Mouse (Mus musculus) lung, embryonic 14.5 days (tissue): ENCODE results near the gene Proser1. TPM values are rescaled to one million over a fixed set of nuclear protein-coding genes. Genes with fewer than 3 reads are reported as not detected.
A peak's percentile ranks its signal among the peaks of the same experiment; 100 is the strongest.

Experiments used
- ATAC-seq: fragments of 200-750 bp; cut with Nextera tagmentation; 2 replicates; pipeline ENCODE4 v1.8.0; 2017; ENCODE audit warnings: mild to moderate bottlenecking, moderate TSS enrichment, moderate library complexity; ENCODE audit not compliant: insufficient read depth
- DNase-seq: peaks from one replicate; pipeline ENCODE4 v3.0.0-alpha.2; 2015
- H3K27ac ChIP-seq: fragments of 300-500 bp; sonication (generic); 2 replicates; pipeline ENCODE4 v1.5.1; 2014; ENCODE audit warnings: low read depth, mild to moderate bottlenecking, moderate library complexity
- H3K27me3 ChIP-seq: fragments of 300-500 bp; sonication (generic); 2 replicates; pipeline ENCODE4 v1.6.1; 2014; ENCODE audit warnings: low read length, control low read depth; ENCODE audit not compliant: insufficient read depth
- H3K36me3 ChIP-seq: fragments of 300-500 bp; sonication (generic); 2 replicates; pipeline ENCODE4 v1.6.1; 2014; ENCODE audit warnings: control low read depth; ENCODE audit not compliant: insufficient read depth
- H3K4me1 ChIP-seq: fragments of 300-500 bp; sonication (generic); 2 replicates; pipeline ENCODE4 v1.6.1; 2014; ENCODE audit warnings: antibody characterized with exemption, control low read depth; ENCODE audit not compliant: insufficient read depth
- H3K4me2 ChIP-seq: fragments of 300-500 bp; sonication (generic); 2 replicates; pipeline ENCODE4 v1.6.1; 2014; ENCODE audit warnings: mild to moderate bottlenecking
- H3K4me3 ChIP-seq: fragments of 300-500 bp; sonication (generic); 2 replicates; pipeline ENCODE4 v1.5.1; 2014; ENCODE audit warnings: low read depth, low read length
- H3K9ac ChIP-seq: fragments of 300-500 bp; sonication (generic); 2 replicates; pipeline ENCODE4 v1.6.1; 2014
- H3K9me3 ChIP-seq: fragments of 300-500 bp; sonication (generic); 2 replicates; pipeline ENCODE4 v1.6.1; 2016; ENCODE audit warnings: low read depth, low read length, control low read depth
- CTCF ChIP-seq: IDR thresholded peaks from 2 replicates; pipeline ENCODE4 v1.5.1; 2016; ENCODE audit warnings: antibody characterized with exemption, low read depth
- WGBS: fragments of 180-500 bp; shearing (Covaris S2); extraction: QIAGEN DNeasy Blood & Tissue Kit; methylation state at CpG from one replicate; pipeline ENCODE4 v1.1.7; 2014; 5-methylcytosine and 5-hydroxymethylcytosine counted together
- polyA plus RNA-seq: library from polyadenylated mRNA; unstranded; fragments of >200 nt; fragmentation: Nextera tagmentation; extraction: Ambion mirVana; gene quantifications from 2 replicates; pipeline ENCODE4 v1.2.1, GENCODE M21; 2014

The Proser1 gene
- polyA plus RNA-seq, 1 experiment from 2014 or later: 21.9 TPM

- Histone ChIP-seq H3K4me2 (peak overlapping the region; percentile 86), H3K9me3 (no peaks in the 10 kb centered on the region), H3K9ac (peak overlapping the region; percentile 40), H3K4me3 (peak overlapping the region; percentile 83), H3K27ac (no peak overlapping the region), H3K4me1 (peaks cover 9% of the 10 kb centered on the region), H3K36me3 (peaks cover 14% of the 10 kb centered on the region), H3K27me3 (no peaks in the 10 kb centered on the region)
- WGBS: 30% methylated on average over 6 of the region's 6 CpGs
- no peak for TF ChIP-seq CTCF
- DNase-seq: no peak
- ATAC-seq: no peak
Observed at GRCm38 (mm10) chr3:53465330-53465729, 1.9 kb downstream of the Proser1 start.

GRCm38 (mm10) chr3:53466481-53466880 lies 3.0 kb downstream of the Proser1 start:
- no peak overlapping the region for H3K27ac ChIP-seq
- H3K27me3 ChIP-seq: no peaks in the 10 kb centered on the region
- TF ChIP-seq CTCF: no peak
- H3K4me1 ChIP-seq: peaks cover 9% of the 10 kb centered on the region
- no peaks in the 10 kb centered on the region for H3K9me3 ChIP-seq
- ATAC-seq (no peak), DNase-seq (no peak)
- WGBS: 77% methylated on average over 9 of the region's 9 CpGs
- H3K9ac ChIP-seq: no peak overlapping the region
- H3K36me3 ChIP-seq: peaks cover 22% of the 10 kb centered on the region
- H3K4me3 ChIP-seq: no peak overlapping the region; the same call in 1 of the 2 replicates
- peak overlapping the region; percentile 86 for H3K4me2 ChIP-seq

GRCm38 (mm10) chr3:53467356-53467755 lies 3.9 kb downstream of the Proser1 start:
- Histone ChIP-seq H3K9me3 (no peaks in the 10 kb centered on the region), H3K27me3 (no peaks in the 10 kb centered on the region), H3K9ac (no peak overlapping the region), H3K4me2 (no peak overlapping the region), H3K36me3 (peaks cover 30% of the 10 kb centered on the region), H3K27ac (no peak overlapping the region), H3K4me1 (peaks cover 9% of the 10 kb centered on the region), H3K4me3 (no peak overlapping the region)
- no peak for ATAC-seq
- DNase-seq: no peak
- WGBS: 72% methylated on average over 5 of the region's 5 CpGs
- no peak for TF ChIP-seq CTCF

- no peak overlapping the region for H3K9ac ChIP-seq
- H3K27me3 ChIP-seq: no peaks in the 10 kb centered on the region
- H3K4me2 ChIP-seq: no peak overlapping the region
- H3K36me3 ChIP-seq: peaks cover 53% of the 10 kb centered on the region
- DNase-seq: no peak
- H3K27ac ChIP-seq: no peak overlapping the region
- H3K4me3 ChIP-seq: no peak overlapping the region
- no peak for ATAC-seq
- 88% methylated on average over 5 of the region's 5 CpGs for WGBS
- H3K4me1 ChIP-seq: peaks cover 9% of the 10 kb centered on the region
- H3K9me3 ChIP-seq: no peaks in the 10 kb centered on the region
- TF ChIP-seq CTCF: no peak
Observed at GRCm38 (mm10) chr3:53469650-53470049, 6.2 kb downstream of the Proser1 start.

- ATAC-seq (no peak), DNase-seq (no peak)
- Histone ChIP-seq H3K9me3 (no peaks in the 10 kb centered on the region), H3K27ac (no peak overlapping the region), H3K4me2 (no peak overlapping the region), H3K27me3 (no peaks in the 10 kb centered on the region), H3K9ac (no peak overlapping the region), H3K4me1 (no peaks in the 10 kb centered on the region), H3K4me3 (no peak overlapping the region), H3K36me3 (peaks cover 75% of the 10 kb centered on the region)
- no peak for TF ChIP-seq CTCF
- 93% methylated on average over 5 of the region's 5 CpGs for WGBS
Observed at GRCm38 (mm10) chr3:53472061-53472460, 8.6 kb downstream of the Proser1 start.

GRCm38 (mm10) chr3:53474179-53474578 lies 10.7 kb downstream of the Proser1 start:
- Histone ChIP-seq H3K4me1 (no peaks in the 10 kb centered on the region), H3K27me3 (no peaks in the 10 kb centered on the region), H3K4me2 (no peak overlapping the region), H3K9me3 (no peaks in the 10 kb centered on the region), H3K27ac (no peak overlapping the region), H3K4me3 (no peak overlapping the region), H3K36me3 (peaks cover 91% of the 10 kb centered on the region), H3K9ac (no peak overlapping the region)
- 68% methylated on average over 4 of the region's 4 CpGs for WGBS
- no peak for TF ChIP-seq CTCF
- DNase-seq: no peak
- ATAC-seq: no peak

- WGBS: 53% methylated on average over 6 of the region's 6 CpGs
- Histone ChIP-seq H3K27me3 (no peaks in the 10 kb centered on the region), H3K4me1 (no peaks in the 10 kb centered on the region), H3K4me2 (no peak overlapping the region), H3K9ac (no peak overlapping the region), H3K27ac (no peak overlapping the region), H3K4me3 (no peak overlapping the region), H3K36me3 (peaks cover 94% of the 10 kb centered on the region), H3K9me3 (no peaks in the 10 kb centered on the region)
- DNase-seq: peak; percentile 70
- ATAC-seq: peak; percentile 38; the same call in 1 of the 2 replicates
- TF ChIP-seq CTCF: peak; percentile 66
Observed at GRCm38 (mm10) chr3:53475889-53476288, 12.4 kb downstream of the Proser1 start.

GRCm38 (mm10) chr3:53477468-53477867 lies 14.0 kb downstream of the Proser1 start:
- DNase-seq: no peak
- Histone ChIP-seq H3K4me1 (no peaks in the 10 kb centered on the region), H3K9me3 (no peaks in the 10 kb centered on the region), H3K4me2 (no peak overlapping the region), H3K4me3 (no peak overlapping the region), H3K27me3 (no peaks in the 10 kb centered on the region), H3K36me3 (peaks cover 93% of the 10 kb centered on the region), H3K9ac (no peak overlapping the region), H3K27ac (no peak overlapping the region)
- no peak for TF ChIP-seq CTCF
- no peak for ATAC-seq
- WGBS: 78% methylated on average over 17 of the region's 17 CpGs
